Mouse (Mus musculus) ES-Bruce4 (cell line): Measurements from ENCODE around the gene Cap2.

Experiments used
- CTCF ChIP-seq: IDR thresholded peaks from one replicate; pipeline ENCODE4 v1.8.1; 2011; ENCODE audit warnings: low read depth, low read length
- POLR2A ChIP-seq: IDR thresholded peaks from one replicate; pipeline ENCODE4 v1.8.1; 2011; ENCODE audit warnings: low read length; ENCODE audit not compliant: insufficient read depth

- TF ChIP-seq POLR2A (no peak), CTCF (no peak)
Observed at GRCm38 (mm10) chr13:46501800-46502389, at the start of gene Cap2.
